In genomic region chr7:36023015-36023414, GRCm38 (mm10) we compare ENCODE assay signal across 17 mouse cellular contexts.
DNase-seq lines count a peak whose midpoint lies in the region; ATAC-seq and TF ChIP-seq lines count a peak whose summit lies in the region.
"Had no signal": no experiment of that assay in that cellular context is flagged by ENCODE, and none has a peak within 500 bp of the region (broad histone marks: within the 10 kb centered on the region; RNA-seq: fewer than 3 reads in every experiment).

No protein-coding gene starts in this region.

- 80% methylated on average over 10 of the region's 10 CpGs for WGBS in hindbrain, embryonic 13.5 days
- 89% methylated on average over 10 of the region's 10 CpGs for WGBS in hindbrain, embryonic 11.5 days
- 64% methylated on average over 10 of the region's 10 CpGs for WGBS in neural tube, embryonic 14.5 days

- no peak for ATAC-seq in hindbrain, embryonic 13.5 days (ENCODE audit: low FRiP score)
- ATAC-seq in hindbrain, embryonic 11.5 days (ENCODE audit: low FRiP score), result no peak
- ATAC-seq in neural tube, embryonic 14.5 days (ENCODE audit: low read depth), result peak; percentile 68; the same call in 1 of the 2 replicates
- no peak for ATAC-seq in frontal cortex, adult (ENCODE audit: low TSS enrichment)
- ATAC-seq: intestine, postnatal 0 days had no signal

- 0 out of 2 replicates have a peak overlapping the region, but pooled peaks have one; percentile 37 for H3K27ac ChIP-seq in hindbrain, embryonic 13.5 days
- no peak overlapping the region for H3K27ac ChIP-seq in hindbrain, embryonic 11.5 days (ENCODE audit: low read depth, low read length)
- H3K27ac ChIP-seq in testis, adult 2 months (ENCODE audit: control insufficient read depth, insufficient read depth, low read depth, low read length), result no peak overlapping the region
- no peak overlapping the region; the same call in 1 of the 2 replicates for H3K27ac ChIP-seq in neural tube, embryonic 14.5 days (ENCODE audit: low read depth, low read length)
- H3K27ac ChIP-seq: embryonic facial prominence, embryonic 12.5 days had no signal

- DNase-seq in hindbrain, embryonic 11.5 days (ENCODE audit: low spot score), result no peak
- DNase-seq in testis, postnatal 10 days (ENCODE audit: low spot score), result no peak
- DNase-seq: adrenal gland, adult 2 months; adrenal gland, postnatal 25 days; cerebellum, adult 2 months; cerebellum, postnatal 14 days; embryo, embryonic 11 days; gastrocnemius, postnatal 14 days; heart, postnatal 36 days; kidney, adult 8-10 months had no signal

- H3K4me2 ChIP-seq in hindbrain, embryonic 13.5 days, result no peak overlapping the region
- no peak overlapping the region for H3K4me2 ChIP-seq in hindbrain, embryonic 11.5 days (replicated peaks; ENCODE audit: low read depth, low read length)
- H3K4me2 ChIP-seq in neural tube, embryonic 14.5 days (ENCODE audit: low read depth, low read length), result no peak overlapping the region
- H3K4me2 ChIP-seq: embryonic facial prominence, embryonic 12.5 days; heart, embryonic 12.5 days had no signal

- H3K4me1 ChIP-seq in hindbrain, embryonic 13.5 days (replicated peaks), result peaks cover 3% of the 10 kb centered on the region; the same call in 1 of the 2 replicates
- no peaks in the 10 kb centered on the region for H3K4me1 ChIP-seq in hindbrain, embryonic 11.5 days (replicated peaks; ENCODE audit: control insufficient read depth, insufficient read depth, low read length)
- peaks cover 2% of the 10 kb centered on the region; the same call in 1 of the 2 replicates for H3K4me1 ChIP-seq in testis, adult 2 months (ENCODE audit: control insufficient read depth, insufficient read depth, low read length)
- peaks cover 3% of the 10 kb centered on the region; the same call in 1 of the 2 replicates for H3K4me1 ChIP-seq in neural tube, embryonic 14.5 days (ENCODE audit: control insufficient read depth, insufficient read depth, low read length)
- H3K4me1 ChIP-seq: embryonic facial prominence, embryonic 12.5 days; heart, embryonic 12.5 days had no signal

- no peak overlapping the region for H3K4me3 ChIP-seq in hindbrain, embryonic 13.5 days
- no peak overlapping the region for H3K4me3 ChIP-seq in hindbrain, embryonic 11.5 days (ENCODE audit: low read depth, low read length)
- H3K4me3 ChIP-seq in testis, adult 2 months (ENCODE audit: control insufficient read depth, low read depth, low read length), result peak overlapping the region; percentile 67
- no peak overlapping the region for H3K4me3 ChIP-seq in neural tube, embryonic 14.5 days (ENCODE audit: low read depth, low read length)
- H3K4me3 ChIP-seq: embryonic facial prominence, embryonic 12.5 days; heart, embryonic 12.5 days had no signal

- H3K9me3 ChIP-seq in hindbrain, embryonic 13.5 days, result no peaks in the 10 kb centered on the region
- H3K9me3 ChIP-seq in hindbrain, embryonic 11.5 days (ENCODE audit: control insufficient read depth, low read length), result no peaks in the 10 kb centered on the region
- H3K9me3 ChIP-seq in neural tube, embryonic 14.5 days (ENCODE audit: control insufficient read depth, low read length), result no peaks in the 10 kb centered on the region
- H3K9me3 ChIP-seq: embryonic facial prominence, embryonic 12.5 days; heart, embryonic 12.5 days had no signal

- no peaks in the 10 kb centered on the region for H3K27me3 ChIP-seq in hindbrain, embryonic 13.5 days
- no peaks in the 10 kb centered on the region for H3K27me3 ChIP-seq in hindbrain, embryonic 11.5 days (ENCODE audit: control insufficient read depth, insufficient read depth, low read length)
- no peaks in the 10 kb centered on the region for H3K27me3 ChIP-seq in testis, adult 2 months (ENCODE audit: control insufficient read depth, insufficient read depth, low read length)
- no peaks in the 10 kb centered on the region for H3K27me3 ChIP-seq in neural tube, embryonic 14.5 days (ENCODE audit: control insufficient read depth, insufficient read depth, low read length)
- H3K27me3 ChIP-seq: embryonic facial prominence, embryonic 12.5 days had no signal

- TF ChIP-seq POLR2A in testis, adult 2 months (IDR thresholded peaks at IDR 0.05; ENCODE audit: control insufficient read depth, low read depth, low read length), result no peak

- no peaks in the 10 kb centered on the region for H3K36me3 ChIP-seq in hindbrain, embryonic 13.5 days
- no peaks in the 10 kb centered on the region for H3K36me3 ChIP-seq in hindbrain, embryonic 11.5 days (ENCODE audit: control insufficient read depth, insufficient read depth, low read length)
- no peaks in the 10 kb centered on the region for H3K36me3 ChIP-seq in testis, adult 2 months (ENCODE audit: control insufficient read depth, insufficient read depth, low read length)
- no peaks in the 10 kb centered on the region for H3K36me3 ChIP-seq in neural tube, embryonic 14.5 days (ENCODE audit: control insufficient read depth, insufficient read depth, low read length)
- H3K36me3 ChIP-seq: embryonic facial prominence, embryonic 12.5 days; heart, embryonic 12.5 days had no signal

- TF ChIP-seq CTCF in testis, adult 2 months (IDR thresholded peaks at IDR 0.05; ENCODE audit: control insufficient read depth, insufficient read depth, insufficient replicate concordance, low read depth, low read length), result no peak

- no peak overlapping the region for H3K9ac ChIP-seq in hindbrain, embryonic 13.5 days
- H3K9ac ChIP-seq in hindbrain, embryonic 11.5 days (ENCODE audit: low read depth, low read length), result no peak overlapping the region
- no peak overlapping the region for H3K9ac ChIP-seq in neural tube, embryonic 14.5 days (replicated peaks; ENCODE audit: low read depth, low read length)
- H3K9ac ChIP-seq: embryonic facial prominence, embryonic 12.5 days; heart, embryonic 12.5 days had no signal
